Mouse (Mus musculus): ENCODE data around the gene Gm13695.
"Not testable (repeated sequence)": the region's sequence is repeated elsewhere in the genome, so short reads cannot be mapped to it uniquely, and the experiment has no call there.

The Gm13695 gene

DNA sequence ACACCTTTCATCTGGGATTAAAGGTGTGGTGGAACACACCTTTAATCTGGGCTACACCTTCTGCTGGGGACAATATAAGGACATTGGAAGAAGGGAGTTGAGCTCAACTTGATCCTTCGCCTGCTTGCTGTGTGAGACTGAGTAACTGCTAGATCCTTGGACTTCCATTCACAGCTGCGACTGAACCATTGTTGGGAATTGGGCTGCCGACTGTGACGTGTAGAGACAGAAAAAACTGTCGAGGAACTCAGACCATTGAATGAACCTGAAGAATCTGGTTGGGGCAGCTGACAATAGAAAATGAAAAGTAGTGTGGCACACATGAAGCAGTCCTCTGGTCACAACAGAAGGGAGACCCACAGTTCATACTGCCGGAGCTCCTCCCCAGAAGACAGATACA is at the start of gene Gm13695:
TSS of gene Gm13695 (plus strand) at position 301 of the 400 bp plus-strand sequence.
- in situ Hi-C loops (cut with MboI, MseI): loop anchor here (5.0 to 25.0 kb wide), 2 partner anchors 45 to 670 kb away; no protein-coding TSS in a partner anchor

DNA sequence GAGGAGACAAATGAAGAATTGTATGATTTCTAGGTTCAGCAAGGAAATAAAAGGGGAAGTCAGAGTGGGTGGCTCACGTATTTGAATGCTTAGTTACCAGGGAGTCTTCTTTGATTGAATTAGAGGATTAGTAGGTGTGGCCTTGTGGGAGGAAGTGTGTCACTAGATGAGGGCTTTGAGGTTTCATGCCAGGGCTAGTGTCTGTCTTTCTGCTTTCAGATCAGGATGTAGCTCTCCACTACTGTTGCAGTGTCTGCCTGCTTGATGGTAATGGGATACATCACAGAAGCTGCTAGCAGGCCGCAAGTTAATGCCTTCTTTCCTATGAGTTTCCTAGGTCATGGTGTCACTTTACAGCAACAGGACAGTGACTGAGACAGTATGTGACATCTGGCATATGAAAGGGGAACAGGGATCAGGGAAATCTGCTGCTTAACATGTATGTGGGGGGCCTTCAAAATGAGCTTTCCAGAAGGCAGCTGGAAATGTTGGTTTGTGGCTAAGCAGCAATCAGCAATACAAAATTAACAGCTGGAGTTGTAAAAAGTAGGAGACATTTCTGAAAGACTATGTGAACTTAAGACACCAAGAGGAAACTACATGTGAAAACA is 37.5 kb upstream of the Gm13695 start:
- in situ Hi-C loops (cut with MboI, MseI): no loop called here

DNA sequence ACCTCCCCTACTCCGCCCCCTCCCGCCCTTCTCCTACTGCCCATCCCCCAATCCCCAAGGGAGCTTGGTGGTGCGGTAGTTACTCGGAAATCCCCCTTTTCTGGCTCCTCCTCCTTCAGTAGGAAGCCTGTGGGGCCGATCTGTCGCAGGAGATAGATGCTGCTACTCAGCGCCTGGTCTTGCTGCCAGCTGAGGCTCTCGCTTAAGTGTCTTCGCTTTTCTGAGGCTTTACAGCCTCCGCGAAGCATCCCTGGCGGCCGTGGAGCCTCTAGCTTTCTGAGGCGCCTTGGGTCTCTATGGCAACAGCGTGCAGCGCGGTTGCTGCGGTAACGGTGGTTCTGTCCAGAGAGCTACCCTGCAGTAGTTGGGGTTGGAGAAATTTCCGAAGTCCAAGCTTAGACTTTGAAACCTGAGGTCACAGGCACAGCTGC is 26.2 kb upstream of the Gm13695 start, which contains the start of gene Zswim2:
TSS of gene Zswim2 (minus strand) at position 298 of the 431 bp plus-strand sequence.
- in situ Hi-C loops (cut with MboI, MseI): loop anchor here (5.0 kb wide), 1 partner anchor 36 kb away; the partner anchor contains the start of gene Gm13694

DNA sequence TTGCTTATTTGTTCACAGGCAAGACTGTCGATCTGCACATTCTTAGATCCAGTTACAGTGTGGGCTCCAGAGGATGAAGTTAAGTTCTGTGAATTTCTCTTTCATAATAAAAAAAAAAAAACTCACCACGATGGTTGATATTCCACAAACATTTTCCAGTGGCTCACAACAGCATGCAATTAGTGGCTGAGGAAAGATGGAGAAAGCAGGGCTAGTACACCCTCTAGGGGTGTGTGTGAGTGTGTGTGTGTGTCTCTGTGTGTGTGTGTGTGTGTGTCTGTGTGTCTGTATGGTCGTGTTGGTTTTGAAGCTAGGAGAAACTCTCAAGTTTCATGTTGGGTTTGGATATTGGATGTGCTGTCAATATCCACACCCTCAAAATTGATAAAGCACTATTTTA is 25.7 kb upstream of the Gm13695 start:
- in situ Hi-C loops (cut with MboI, MseI): loop anchor here (5.0 kb wide), 1 partner anchor 36 kb away; the partner anchor contains the start of gene Gm13694

DNA sequence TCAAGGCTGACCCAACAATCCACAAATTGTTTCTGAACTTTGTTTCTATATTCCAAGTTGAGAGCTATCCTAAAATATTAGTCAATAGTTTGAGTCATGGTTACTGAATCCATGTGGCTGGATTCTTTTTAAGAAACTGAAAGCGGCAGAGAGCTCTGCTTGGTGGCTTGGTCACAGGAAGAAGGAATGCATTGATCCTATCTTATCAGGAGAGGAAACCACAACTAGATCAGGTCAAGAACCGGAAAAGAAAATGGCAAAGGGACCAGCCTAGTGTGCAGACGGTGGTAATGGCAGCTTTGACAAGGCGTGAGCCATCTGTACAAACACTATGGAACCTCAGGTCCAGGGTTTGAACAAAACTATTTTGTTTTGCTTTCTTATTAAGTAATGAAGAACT is 25.3 kb upstream of the Gm13695 start:
- in situ Hi-C loops (cut with MboI, MseI): loop anchor here (5.0 kb wide), 1 partner anchor 36 kb away; the partner anchor contains the start of gene Gm13694

DNA sequence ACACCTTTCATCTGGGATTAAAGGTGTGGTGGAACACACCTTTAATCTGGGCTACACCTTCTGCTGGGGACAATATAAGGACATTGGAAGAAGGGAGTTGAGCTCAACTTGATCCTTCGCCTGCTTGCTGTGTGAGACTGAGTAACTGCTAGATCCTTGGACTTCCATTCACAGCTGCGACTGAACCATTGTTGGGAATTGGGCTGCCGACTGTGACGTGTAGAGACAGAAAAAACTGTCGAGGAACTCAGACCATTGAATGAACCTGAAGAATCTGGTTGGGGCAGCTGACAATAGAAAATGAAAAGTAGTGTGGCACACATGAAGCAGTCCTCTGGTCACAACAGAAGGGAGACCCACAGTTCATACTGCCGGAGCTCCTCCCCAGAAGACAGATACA is 11.7 kb upstream of the Gm13695 start, which contains the start of gene Gm13698:
TSS of gene Gm13698 (plus strand) at position 301 of the 400 bp plus-strand sequence.
- in situ Hi-C loops (cut with MboI, MseI): loop anchor here (25.0 kb wide), 1 partner anchor 682 kb away; no protein-coding TSS in a partner anchor

DNA sequence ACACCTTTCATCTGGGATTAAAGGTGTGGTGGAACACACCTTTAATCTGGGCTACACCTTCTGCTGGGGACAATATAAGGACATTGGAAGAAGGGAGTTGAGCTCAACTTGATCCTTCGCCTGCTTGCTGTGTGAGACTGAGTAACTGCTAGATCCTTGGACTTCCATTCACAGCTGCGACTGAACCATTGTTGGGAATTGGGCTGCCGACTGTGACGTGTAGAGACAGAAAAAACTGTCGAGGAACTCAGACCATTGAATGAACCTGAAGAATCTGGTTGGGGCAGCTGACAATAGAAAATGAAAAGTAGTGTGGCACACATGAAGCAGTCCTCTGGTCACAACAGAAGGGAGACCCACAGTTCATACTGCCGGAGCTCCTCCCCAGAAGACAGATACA is 5.9 kb upstream of the Gm13695 start, which contains the start of gene Gm13693:
TSS of gene Gm13693 (plus strand) at position 301 of the 400 bp plus-strand sequence.
- in situ Hi-C loops (cut with MboI, MseI): loop anchor here (25.0 kb wide), 1 partner anchor 676 kb away; no protein-coding TSS in a partner anchor

DNA sequence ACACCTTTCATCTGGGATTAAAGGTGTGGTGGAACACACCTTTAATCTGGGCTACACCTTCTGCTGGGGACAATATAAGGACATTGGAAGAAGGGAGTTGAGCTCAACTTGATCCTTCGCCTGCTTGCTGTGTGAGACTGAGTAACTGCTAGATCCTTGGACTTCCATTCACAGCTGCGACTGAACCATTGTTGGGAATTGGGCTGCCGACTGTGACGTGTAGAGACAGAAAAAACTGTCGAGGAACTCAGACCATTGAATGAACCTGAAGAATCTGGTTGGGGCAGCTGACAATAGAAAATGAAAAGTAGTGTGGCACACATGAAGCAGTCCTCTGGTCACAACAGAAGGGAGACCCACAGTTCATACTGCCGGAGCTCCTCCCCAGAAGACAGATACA is 5.7 kb downstream of the Gm13695 start, which contains the start of gene Gm13696:
TSS of gene Gm13696 (plus strand) at position 301 of the 400 bp plus-strand sequence.
- in situ Hi-C loops (cut with MboI, MseI): loop anchor here (25.0 kb wide), 1 partner anchor 664 kb away; no protein-coding TSS in a partner anchor

DNA sequence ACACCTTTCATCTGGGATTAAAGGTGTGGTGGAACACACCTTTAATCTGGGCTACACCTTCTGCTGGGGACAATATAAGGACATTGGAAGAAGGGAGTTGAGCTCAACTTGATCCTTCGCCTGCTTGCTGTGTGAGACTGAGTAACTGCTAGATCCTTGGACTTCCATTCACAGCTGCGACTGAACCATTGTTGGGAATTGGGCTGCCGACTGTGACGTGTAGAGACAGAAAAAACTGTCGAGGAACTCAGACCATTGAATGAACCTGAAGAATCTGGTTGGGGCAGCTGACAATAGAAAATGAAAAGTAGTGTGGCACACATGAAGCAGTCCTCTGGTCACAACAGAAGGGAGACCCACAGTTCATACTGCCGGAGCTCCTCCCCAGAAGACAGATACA is 11.5 kb downstream of the Gm13695 start, which contains the start of gene Gm13694:
TSS of gene Gm13694 (plus strand) at position 301 of the 400 bp plus-strand sequence.
- in situ Hi-C loops (cut with MboI, MseI): loop anchor here (5.0 kb wide), 1 partner anchor 36 kb away; the partner anchor contains the start of gene Zswim2

DNA sequence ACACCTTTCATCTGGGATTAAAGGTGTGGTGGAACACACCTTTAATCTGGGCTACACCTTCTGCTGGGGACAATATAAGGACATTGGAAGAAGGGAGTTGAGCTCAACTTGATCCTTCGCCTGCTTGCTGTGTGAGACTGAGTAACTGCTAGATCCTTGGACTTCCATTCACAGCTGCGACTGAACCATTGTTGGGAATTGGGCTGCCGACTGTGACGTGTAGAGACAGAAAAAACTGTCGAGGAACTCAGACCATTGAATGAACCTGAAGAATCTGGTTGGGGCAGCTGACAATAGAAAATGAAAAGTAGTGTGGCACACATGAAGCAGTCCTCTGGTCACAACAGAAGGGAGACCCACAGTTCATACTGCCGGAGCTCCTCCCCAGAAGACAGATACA is 17.3 kb downstream of the Gm13695 start, which contains the start of gene Gm13697:
TSS of gene Gm13697 (plus strand) at position 301 of the 400 bp plus-strand sequence.
- in situ Hi-C loops (cut with MboI, MseI): not testable (repeated sequence)

DNA sequence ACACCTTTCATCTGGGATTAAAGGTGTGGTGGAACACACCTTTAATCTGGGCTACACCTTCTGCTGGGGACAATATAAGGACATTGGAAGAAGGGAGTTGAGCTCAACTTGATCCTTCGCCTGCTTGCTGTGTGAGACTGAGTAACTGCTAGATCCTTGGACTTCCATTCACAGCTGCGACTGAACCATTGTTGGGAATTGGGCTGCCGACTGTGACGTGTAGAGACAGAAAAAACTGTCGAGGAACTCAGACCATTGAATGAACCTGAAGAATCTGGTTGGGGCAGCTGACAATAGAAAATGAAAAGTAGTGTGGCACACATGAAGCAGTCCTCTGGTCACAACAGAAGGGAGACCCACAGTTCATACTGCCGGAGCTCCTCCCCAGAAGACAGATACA is 23.1 kb downstream of the Gm13695 start, which contains the start of gene Gm13691:
TSS of gene Gm13691 (plus strand) at position 301 of the 400 bp plus-strand sequence.
- in situ Hi-C loops (cut with MboI, MseI): not testable (repeated sequence)

DNA sequence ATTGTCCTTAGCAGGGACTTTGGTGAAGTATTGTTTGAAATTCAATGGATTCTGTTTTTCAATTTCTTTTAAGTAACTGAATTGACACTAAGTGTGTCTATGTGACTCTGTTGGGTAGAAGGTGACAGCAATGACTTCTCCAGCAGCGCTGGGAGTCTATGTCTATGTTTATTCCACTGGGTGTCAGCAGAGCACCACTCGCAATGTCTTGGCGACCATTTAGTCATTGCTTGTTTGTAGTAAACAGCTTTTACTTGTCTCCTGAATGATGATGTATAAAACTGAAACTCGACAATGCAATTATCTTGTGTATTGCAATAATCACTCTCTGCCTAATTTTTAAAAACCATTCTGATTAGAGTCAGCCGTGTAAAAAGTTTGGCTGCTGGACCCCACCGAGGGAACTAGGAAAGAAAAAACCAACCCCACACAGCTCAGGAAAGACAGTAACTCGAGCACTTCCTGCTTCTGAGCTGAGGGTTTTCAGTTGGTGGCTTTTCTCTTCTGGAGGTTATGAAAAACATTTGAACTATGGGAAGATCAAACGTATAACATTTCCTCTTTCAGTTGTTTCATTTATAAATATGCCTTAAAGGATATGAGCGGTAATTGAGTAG is 26.6 kb downstream of the Gm13695 start:
- in situ Hi-C loops (cut with MboI, MseI): not testable (repeated sequence)

DNA sequence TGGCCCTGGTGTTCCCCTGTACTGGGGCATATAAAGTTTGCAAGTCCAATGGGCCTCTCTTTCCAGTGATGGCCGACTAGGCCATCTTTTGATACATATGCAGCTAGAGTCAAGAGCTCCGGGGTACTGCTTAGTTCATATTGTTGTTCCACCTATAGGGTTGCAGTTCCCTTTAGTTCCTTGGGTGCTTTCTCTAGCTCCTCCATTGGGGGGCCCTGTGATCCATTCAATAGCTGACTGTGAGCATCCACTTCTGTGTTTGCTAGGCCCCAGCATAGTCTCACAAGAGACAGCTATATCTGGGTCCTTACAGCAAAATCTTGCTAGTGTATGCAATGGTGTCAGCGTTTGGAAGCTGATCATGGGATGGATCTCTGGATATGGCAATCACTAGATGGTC is 27.4 kb downstream of the Gm13695 start:
- in situ Hi-C loops (cut with MboI, MseI): not testable (repeated sequence)

DNA sequence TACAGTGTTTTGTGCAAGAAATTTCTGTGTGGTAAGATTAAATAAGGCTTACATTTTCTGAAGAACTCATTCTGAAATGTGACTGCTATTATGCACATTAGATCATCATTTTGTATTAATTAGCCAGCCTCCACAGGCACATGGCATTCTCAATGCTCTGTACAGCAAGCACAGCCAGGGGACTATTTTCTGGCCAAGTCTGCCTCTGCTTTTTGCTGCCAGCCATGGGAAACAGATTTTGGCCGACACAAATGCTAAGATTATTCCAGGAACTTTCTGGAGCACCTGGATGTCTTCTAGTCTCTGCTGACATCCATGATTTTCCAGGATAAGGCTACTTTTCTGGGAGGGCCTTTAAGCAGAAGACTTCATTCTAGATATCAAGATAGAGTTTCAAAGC is 41.8 kb downstream of the Gm13695 start:
- in situ Hi-C loops (cut with MboI, MseI): no loop called here

DNA sequence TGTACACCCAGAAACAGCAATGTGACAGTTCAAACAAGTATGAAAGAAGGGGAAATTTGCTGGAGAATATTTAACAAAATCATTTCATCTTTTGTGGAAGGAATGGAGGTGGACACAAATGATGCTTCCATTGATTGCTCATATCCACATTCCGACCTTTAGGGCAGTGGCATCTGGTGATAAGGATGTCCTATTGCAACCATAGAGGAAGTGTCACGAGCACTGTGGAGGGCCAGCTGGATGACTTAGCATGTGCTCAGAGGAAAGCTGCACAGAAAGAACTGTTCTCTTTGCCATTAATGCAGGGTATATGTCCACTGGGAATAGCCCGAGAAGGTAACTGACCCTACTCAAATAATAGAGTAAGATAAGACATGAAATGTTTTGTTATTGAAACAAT is 42.7 kb downstream of the Gm13695 start:
- in situ Hi-C loops (cut with MboI, MseI): loop anchor here (5.0 kb wide), 1 partner anchor 43 kb away; the partner anchor contains the start of gene Gm13695

DNA sequence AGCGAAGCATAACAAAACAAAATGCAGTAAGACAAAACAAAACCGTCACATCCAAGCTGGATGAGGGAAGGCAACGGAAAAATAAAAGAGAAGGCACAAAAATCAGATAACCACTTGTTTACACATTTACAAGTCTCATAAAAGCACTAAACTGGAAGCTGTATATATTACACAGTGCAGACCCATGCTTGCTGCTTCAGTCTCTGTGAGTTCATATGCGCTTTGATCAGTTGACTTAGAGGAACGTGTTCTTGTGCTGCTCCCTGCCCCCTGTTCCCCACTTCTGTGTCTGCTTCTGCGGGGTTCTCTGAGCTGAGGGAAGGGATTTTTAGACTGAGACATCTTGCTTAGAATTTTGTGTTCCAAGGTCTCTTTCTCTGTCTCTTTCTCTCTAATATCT is 47.5 kb downstream of the Gm13695 start:
- in situ Hi-C loops (cut with MboI, MseI): loop anchor here (5.0 kb wide), 1 partner anchor 47 kb away; the partner anchor contains the start of gene Gm13695

DNA sequence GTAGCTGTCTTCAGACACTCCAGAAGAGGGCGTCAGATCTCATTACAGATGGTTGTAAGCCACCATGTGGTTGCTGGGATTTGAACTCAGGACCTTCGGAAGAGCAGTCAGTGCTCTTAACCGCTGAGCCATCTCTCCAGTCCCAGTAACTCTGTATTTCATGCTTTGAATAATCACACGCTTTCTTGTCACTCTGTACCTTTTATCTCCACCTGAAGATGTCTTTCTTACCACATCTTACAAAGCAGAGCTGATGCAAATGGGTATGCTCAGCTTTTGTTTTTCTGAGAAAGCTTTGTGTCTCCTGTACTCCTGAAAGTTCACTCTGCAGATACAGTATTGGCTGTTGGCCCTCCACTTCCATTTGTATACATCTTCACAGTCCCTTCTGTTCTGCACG is 49.2 kb downstream of the Gm13695 start:
- in situ Hi-C loops (cut with MboI, MseI): not testable (repeated sequence)

DNA sequence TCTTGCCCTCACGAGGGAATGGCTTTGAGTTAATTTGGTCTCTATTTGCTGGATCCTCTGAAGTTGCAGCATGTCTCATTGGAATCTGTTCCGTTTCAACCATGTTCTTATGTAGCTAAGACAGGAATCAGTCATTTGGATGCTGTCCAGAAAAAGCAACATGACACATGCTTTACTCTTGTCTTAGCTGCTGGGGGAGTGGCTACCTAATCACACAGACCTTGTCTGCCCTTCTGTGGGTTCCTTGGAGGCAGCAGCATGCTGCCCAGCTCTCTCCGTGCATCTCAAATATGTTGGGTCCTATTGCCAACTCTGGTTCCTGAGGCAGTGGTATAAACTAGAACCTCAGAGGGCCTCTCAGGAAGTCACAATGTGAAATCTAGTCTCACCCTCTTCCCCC is 51.2 kb downstream of the Gm13695 start:
- in situ Hi-C loops (cut with MboI, MseI): no loop called here

Measured in T-helper 1 cell (primary cell).